Mouse (Mus musculus) liver, embryonic 11.5 days (tissue): ENCODE results near the gene Myh14. TPM values are rescaled to one million over a fixed set of nuclear protein-coding genes. Genes with fewer than 3 reads are reported as not detected.

Experiments
- polyA plus RNA-seq: library from polyadenylated mRNA; unstranded; fragments of >200 nt; fragmentation: Nextera tagmentation; extraction: Ambion mirVana; gene quantifications from 2 replicates; pipeline ENCODE4 v1.2.1, GENCODE M21; 2014

Myh14 gene
- polyA plus RNA-seq, 1 experiment from 2014 or later = 0.66 TPM

Other genes starting within 250 kb of the Myh14 start
- gene Lrrc4b, start 241.8 kb downstream of the Myh14 start, polyA plus RNA-seq = 0.25 and 0.52 TPM in 2 replicates
- gene Aspdh, start 205.5 kb downstream of the Myh14 start, polyA plus RNA-seq = 5.6 and 6.4 TPM in 2 replicates
- gene Josd2, start 202.9 kb downstream of the Myh14 start, polyA plus RNA-seq = 145 and 146 TPM in 2 replicates
- gene Emc10, start 174.3 kb downstream of the Myh14 start, polyA plus RNA-seq = 72.8 and 75.2 TPM in 2 replicates
- 4.7 and 5.9 TPM in 2 replicates for gene Fam71e1, start 174.3 kb downstream of the Myh14 start, polyA plus RNA-seq
- gene Mybpc2, start 146.2 kb downstream of the Myh14 start, polyA plus RNA-seq = not detected in 2 replicates
- gene Spib, start 138.8 kb downstream of the Myh14 start, polyA plus RNA-seq = 0.05 TPM in 1 of 2 replicates, not detected in the other
- 119 and 128 TPM in 2 replicates for gene Pold1, start 122.0 kb downstream of the Myh14 start, polyA plus RNA-seq
- gene Nr1h2, start 116.9 kb downstream of the Myh14 start, polyA plus RNA-seq = 65.6 and 69.2 TPM in 2 replicates
- gene Napsa, start 98.5 kb downstream of the Myh14 start, polyA plus RNA-seq = 1.4 and 2.1 TPM in 2 replicates
- 0.22 and 0.23 TPM in 2 replicates for gene Kcnc3, start 80.2 kb downstream of the Myh14 start, polyA plus RNA-seq
- not detected in 2 replicates for gene Izumo2, start 37.9 kb upstream of the Myh14 start, polyA plus RNA-seq
- gene Vrk3, start 77.6 kb upstream of the Myh14 start, polyA plus RNA-seq = 36.4 and 39.2 TPM in 2 replicates
- gene Zfp473, start 80.2 kb upstream of the Myh14 start, polyA plus RNA-seq = 2.7 TPM in 2 replicates
- 85.7 and 91.4 TPM in 2 replicates for gene Nup62, start 145.2 kb upstream of the Myh14 start, polyA plus RNA-seq
- 1.3 and 2.9 TPM in 2 replicates for gene Il4i1, start 145.5 kb upstream of the Myh14 start, polyA plus RNA-seq
- 3.9 and 4.2 TPM in 2 replicates for gene Atf5, start 145.8 kb upstream of the Myh14 start, polyA plus RNA-seq
- gene Akt1s1, start 178.1 kb upstream of the Myh14 start, polyA plus RNA-seq = 46.5 and 53.9 TPM in 2 replicates
- 50.5 and 53.3 TPM in 2 replicates for gene Tbc1d17, start 178.2 kb upstream of the Myh14 start, polyA plus RNA-seq
- 30.9 and 32.5 TPM in 2 replicates for gene Pnkp, start 186.3 kb upstream of the Myh14 start, polyA plus RNA-seq
- 162 and 164 TPM in 2 replicates for gene Ptov1, start 198.9 kb upstream of the Myh14 start, polyA plus RNA-seq
- 66.8 and 72.5 TPM in 2 replicates for gene Med25, start 221.9 kb upstream of the Myh14 start, polyA plus RNA-seq
- 15.5 and 17.6 TPM in 2 replicates for gene Fuz, start 225.2 kb upstream of the Myh14 start, polyA plus RNA-seq